Mouse (Mus musculus) midbrain, embryonic 13.5 days (tissue): ENCODE data around the gene Dpp6. TPM values are rescaled to one million over a fixed set of nuclear protein-coding genes. Genes with fewer than 3 reads are reported as not detected.

ENCODE experiments used
- ATAC-seq: fragments of 200-750 bp; cut with Nextera tagmentation; 2 replicates; pipeline ENCODE4 v1.8.0; 2017; ENCODE audit warnings: mild to moderate bottlenecking, moderate TSS enrichment, moderate library complexity
- H3K27ac ChIP-seq: fragments of 300-500 bp; sonication (generic); 2 replicates; pipeline ENCODE4 v1.5.1; 2015; ENCODE audit warnings: inconsistent platforms, mild to moderate bottlenecking, moderate library complexity
- H3K27me3 ChIP-seq: fragments of 300-500 bp; sonication (generic); 2 replicates; pipeline ENCODE4 v1.6.1; 2015; ENCODE audit warnings: mild to moderate bottlenecking, inconsistent platforms
- H3K36me3 ChIP-seq: fragments of 300-500 bp; sonication (generic); 2 replicates; pipeline ENCODE4 v1.6.1; 2015; ENCODE audit warnings: mild to moderate bottlenecking, inconsistent platforms
- H3K4me1 ChIP-seq: fragments of 300-500 bp; sonication (generic); replicated peaks from 2 replicates; pipeline ENCODE4 v1.6.1; 2015; ENCODE audit warnings: inconsistent platforms
- H3K4me2 ChIP-seq: fragments of 300-500 bp; sonication (generic); replicated peaks from 2 replicates; pipeline ENCODE4 v1.6.1; 2015; ENCODE audit warnings: moderate library complexity, mild to moderate bottlenecking, inconsistent platforms
- H3K4me3 ChIP-seq: fragments of 300-500 bp; sonication (generic); replicated peaks from 2 replicates; pipeline ENCODE4 v1.5.1; 2015; ENCODE audit warnings: mild to moderate bottlenecking, inconsistent platforms
- H3K9ac ChIP-seq: fragments of 300-500 bp; sonication (generic); replicated peaks from 2 replicates; pipeline ENCODE4 v1.6.1; 2015; ENCODE audit warnings: mild to moderate bottlenecking, inconsistent platforms
- H3K9me3 ChIP-seq: fragments of 300-500 bp; sonication (generic); 2 replicates; pipeline ENCODE4 v1.6.1; 2016; ENCODE audit warnings: mild to moderate bottlenecking, inconsistent platforms
- WGBS: fragments of 180-500 bp; shearing (Covaris S2); methylation state at CpG from one replicate; pipeline ENCODE4 v1.1.7; 2015; 5-methylcytosine and 5-hydroxymethylcytosine counted together
- polyA plus RNA-seq: library from polyadenylated mRNA; unstranded; fragments of >200 nt; fragmentation: Nextera tagmentation; extraction: Ambion mirVana; gene quantifications from 2 replicates; pipeline ENCODE4 v1.2.1, GENCODE M21; 2015

Gene Dpp6
- polyA plus RNA-seq, 1 experiment from 2014 or later = 46.4 TPM

DNA sequence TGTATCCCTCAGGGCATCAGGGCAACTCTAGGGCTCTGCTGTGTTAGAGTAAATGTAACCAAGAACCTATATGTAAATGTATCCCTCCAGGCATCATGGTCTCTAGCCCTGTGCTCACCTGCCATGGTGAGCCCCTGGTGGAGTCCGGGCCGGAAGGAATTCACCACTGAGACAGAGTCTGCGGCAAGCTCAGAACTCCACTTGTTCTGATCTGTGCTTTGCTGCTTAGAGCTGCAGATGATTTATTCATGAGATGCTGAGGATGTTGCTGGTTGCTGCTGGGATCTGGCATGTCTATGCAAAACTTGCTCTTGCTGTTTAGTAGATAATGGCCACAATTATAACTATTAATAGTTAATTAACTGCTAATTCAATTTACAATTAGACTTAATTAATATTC, 425.1 kb downstream of the Dpp6 start:
- no peak overlapping the region for H3K9ac ChIP-seq
- ATAC-seq = peak; percentile 79
- H3K4me2 ChIP-seq = no peak overlapping the region
- WGBS = 46% methylated on average over 3 of the region's 3 CpGs
- H3K36me3 ChIP-seq = no peaks in the 10 kb centered on the region
- H3K9me3 ChIP-seq = no peaks in the 10 kb centered on the region
- no peaks in the 10 kb centered on the region for H3K27me3 ChIP-seq
- peaks cover 17% of the 10 kb centered on the region for H3K4me1 ChIP-seq
- no peak overlapping the region for H3K4me3 ChIP-seq
- no peak overlapping the region for H3K27ac ChIP-seq

DNA sequence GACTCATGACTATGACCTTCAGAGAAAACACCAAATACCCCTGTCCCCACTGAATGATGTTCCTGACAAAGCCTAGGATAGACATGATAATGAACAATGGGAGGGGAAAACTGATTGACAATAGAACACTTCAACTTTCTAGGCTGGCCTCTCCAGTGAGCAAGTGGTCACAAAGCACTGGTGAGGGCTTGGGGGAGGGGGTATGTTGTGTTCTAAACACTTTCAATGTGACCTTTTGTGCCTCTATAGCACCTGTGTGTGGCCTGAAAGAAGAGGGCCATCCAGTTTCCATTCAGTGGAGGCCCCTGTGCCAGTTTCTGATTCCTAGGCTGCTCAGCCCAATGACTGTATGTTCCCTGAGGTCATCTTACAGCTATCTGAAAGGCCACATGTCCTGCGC, 426.2 kb downstream of the Dpp6 start:
- H3K27ac ChIP-seq = no peak overlapping the region
- 97% methylated on average over 1 of the region's 1 CpGs for WGBS
- no peak overlapping the region for H3K4me2 ChIP-seq
- no peak overlapping the region for H3K4me3 ChIP-seq
- H3K36me3 ChIP-seq = no peaks in the 10 kb centered on the region
- H3K9me3 ChIP-seq = no peaks in the 10 kb centered on the region
- H3K4me1 ChIP-seq = peaks cover 17% of the 10 kb centered on the region
- H3K9ac ChIP-seq = no peak overlapping the region
- no peaks in the 10 kb centered on the region for H3K27me3 ChIP-seq
- ATAC-seq = no peak

DNA sequence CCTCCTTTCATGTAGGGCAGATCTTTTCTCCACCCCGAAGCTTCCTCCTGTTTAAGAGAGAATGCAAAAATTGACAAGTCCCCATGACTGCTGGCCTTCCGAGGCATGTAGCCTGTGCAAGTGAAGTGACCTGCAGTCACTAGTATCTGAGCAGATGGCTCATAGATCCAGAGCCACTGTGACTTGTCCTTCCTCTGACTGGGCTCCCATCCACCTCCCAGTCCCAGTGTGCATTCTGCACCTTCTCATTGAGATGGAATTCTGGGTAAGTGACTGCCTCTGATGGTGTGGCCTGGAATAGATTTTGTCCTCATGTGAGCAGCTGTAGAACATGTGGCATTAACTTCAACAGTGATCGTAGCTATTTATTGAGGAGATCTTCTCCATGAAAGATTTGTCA, 430.8 kb downstream of the Dpp6 start:
- H3K4me3 ChIP-seq = no peak overlapping the region
- H3K4me1 ChIP-seq = 0 out of 2 replicates have a peak, but pooled peaks cover 7% of the 10 kb centered on the region
- H3K9ac ChIP-seq = no peak overlapping the region
- no peak for ATAC-seq
- no peaks in the 10 kb centered on the region for H3K36me3 ChIP-seq
- no peaks in the 10 kb centered on the region for H3K9me3 ChIP-seq
- no peaks in the 10 kb centered on the region for H3K27me3 ChIP-seq
- WGBS = 94% methylated on average over 3 of the region's 3 CpGs
- H3K27ac ChIP-seq = no peak overlapping the region
- H3K4me2 ChIP-seq = no peak overlapping the region

DNA sequence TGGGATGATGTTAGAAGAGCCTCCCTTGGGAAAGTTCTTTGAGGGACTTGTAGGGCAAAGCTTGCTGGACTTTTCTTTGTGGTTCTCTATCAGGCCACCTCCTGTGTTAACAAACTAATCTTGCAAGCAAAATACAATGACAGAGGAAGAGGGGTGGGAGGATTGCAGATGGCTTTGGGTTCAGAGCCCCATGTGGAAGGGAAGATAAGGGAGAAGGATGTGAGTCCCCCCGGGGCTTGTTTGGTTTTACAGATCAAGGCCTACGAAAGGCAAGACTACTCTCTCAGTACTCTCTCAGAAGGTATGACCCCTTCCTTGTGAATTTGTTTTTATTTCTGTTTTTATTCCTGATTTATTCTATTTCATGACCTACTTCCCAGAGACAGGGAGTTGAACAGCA, 431.7 kb downstream of the Dpp6 start:
- no peaks in the 10 kb centered on the region for H3K27me3 ChIP-seq
- 0 out of 2 replicates have a peak, but pooled peaks cover 2% of the 10 kb centered on the region for H3K4me1 ChIP-seq
- H3K9ac ChIP-seq = no peak overlapping the region
- ATAC-seq = no peak
- no peak overlapping the region for H3K27ac ChIP-seq
- no peaks in the 10 kb centered on the region for H3K9me3 ChIP-seq
- 83% methylated on average over 2 of the region's 2 CpGs for WGBS
- no peak overlapping the region for H3K4me2 ChIP-seq
- no peaks in the 10 kb centered on the region for H3K36me3 ChIP-seq
- no peak overlapping the region for H3K4me3 ChIP-seq

DNA sequence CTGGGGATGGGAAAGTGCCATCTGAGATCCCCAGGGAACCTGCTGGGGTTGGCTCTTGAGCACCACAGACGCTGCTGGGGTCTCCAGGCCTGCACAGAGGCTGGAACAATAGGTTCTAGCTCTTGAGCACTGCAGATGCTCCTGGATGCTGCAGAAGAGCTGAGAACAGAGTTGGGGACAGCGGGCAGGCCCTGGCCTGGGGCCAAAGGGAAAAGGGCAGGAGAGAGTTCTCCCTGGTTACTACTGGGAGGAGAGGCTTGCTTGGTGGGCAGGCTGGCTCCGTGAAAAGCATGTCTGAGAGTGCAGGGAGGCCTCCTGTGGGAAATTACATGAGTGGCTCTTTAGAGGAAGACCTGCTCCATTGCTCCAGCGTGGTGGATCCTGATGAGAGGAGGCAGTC, 432.9 kb downstream of the Dpp6 start:
- ATAC-seq = no peak
- 64% methylated on average over 4 of the region's 4 CpGs for WGBS

DNA sequence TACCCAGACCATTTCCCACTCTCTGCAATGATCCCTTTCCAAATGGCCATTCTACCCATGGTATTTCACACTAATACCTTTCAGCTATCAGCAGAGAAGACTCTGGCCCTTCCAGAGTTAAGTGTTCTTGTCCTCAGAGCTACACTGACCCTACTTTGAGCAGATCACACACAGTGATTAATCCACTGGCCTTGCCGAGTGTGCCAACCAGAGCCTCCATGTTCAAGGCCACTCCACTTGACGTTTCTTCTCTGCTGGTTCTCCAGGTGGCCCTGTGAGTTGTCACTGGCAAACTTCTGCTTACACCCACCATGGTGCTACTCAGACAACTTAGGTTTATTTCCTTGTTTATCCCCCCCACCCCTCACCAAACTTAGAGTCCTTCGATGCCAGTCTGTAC, 433.9 kb downstream of the Dpp6 start:
- 91% methylated on average over 3 of the region's 3 CpGs for WGBS
- H3K4me1 ChIP-seq = no peaks in the 10 kb centered on the region
- no peak overlapping the region for H3K27ac ChIP-seq
- H3K9ac ChIP-seq = no peak overlapping the region
- no peaks in the 10 kb centered on the region for H3K9me3 ChIP-seq
- no peak overlapping the region for H3K4me3 ChIP-seq
- no peaks in the 10 kb centered on the region for H3K36me3 ChIP-seq
- ATAC-seq = no peak
- no peaks in the 10 kb centered on the region for H3K27me3 ChIP-seq
- no peak overlapping the region for H3K4me2 ChIP-seq

More for the DNA sequence above, 432.9 kb downstream of the Dpp6 start:
- Histone ChIP-seq H3K4me1 (no peaks in the 10 kb centered on the region), H3K4me3 (no peak overlapping the region), H3K27ac (no peak overlapping the region), H3K27me3 (no peaks in the 10 kb centered on the region), H3K36me3 (no peaks in the 10 kb centered on the region), H3K9ac (no peak overlapping the region), H3K4me2 (no peak overlapping the region), H3K9me3 (no peaks in the 10 kb centered on the region)

DNA sequence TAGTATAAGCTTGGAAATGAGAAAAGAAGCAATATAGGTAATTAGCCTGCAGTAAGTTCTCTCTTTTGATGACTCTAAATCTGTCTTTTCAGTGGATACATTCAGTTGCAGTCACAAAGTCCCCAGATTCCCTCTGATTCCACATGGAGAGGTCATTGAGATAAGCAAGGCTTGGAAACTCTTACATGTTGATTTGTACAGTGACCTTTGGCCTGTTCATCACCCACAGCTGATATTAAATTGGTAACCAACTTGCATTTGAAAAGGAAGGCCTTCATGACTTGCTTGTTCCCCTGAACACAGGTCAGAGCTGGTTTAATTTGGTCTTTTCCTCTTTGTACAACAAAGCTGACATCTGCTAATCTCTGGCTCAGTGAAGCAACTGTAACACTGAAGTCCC, 434.4 kb downstream of the Dpp6 start:
- H3K27ac ChIP-seq = no peak overlapping the region
- no peaks in the 10 kb centered on the region for H3K4me1 ChIP-seq
- H3K9ac ChIP-seq = no peak overlapping the region
- H3K27me3 ChIP-seq = no peaks in the 10 kb centered on the region
- H3K9me3 ChIP-seq = no peaks in the 10 kb centered on the region
- H3K36me3 ChIP-seq = no peaks in the 10 kb centered on the region
- ATAC-seq = no peak
- no peak overlapping the region for H3K4me2 ChIP-seq
- no peak overlapping the region for H3K4me3 ChIP-seq

DNA sequence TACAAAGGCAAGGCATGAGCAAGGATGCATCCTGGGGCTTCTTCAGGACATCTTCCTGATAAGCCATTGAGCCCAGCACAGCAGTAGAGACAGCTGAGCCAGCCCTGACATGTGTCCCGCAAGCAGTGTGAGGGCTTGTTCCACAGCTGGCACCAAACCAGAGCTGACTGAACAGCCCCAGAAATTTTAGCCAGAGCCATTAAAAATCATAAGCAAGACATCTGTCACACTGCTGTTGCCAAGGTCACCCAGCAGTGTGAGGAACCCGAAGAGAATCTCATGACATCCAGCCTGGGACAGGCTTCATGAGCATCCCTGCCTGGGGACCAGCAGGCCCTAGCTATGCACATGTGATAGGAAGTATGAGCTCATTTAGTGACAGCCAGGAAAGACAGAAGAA, 438.2 kb downstream of the Dpp6 start:
- Histone ChIP-seq H3K36me3 (no peaks in the 10 kb centered on the region), H3K27me3 (no peaks in the 10 kb centered on the region), H3K9me3 (no peaks in the 10 kb centered on the region), H3K9ac (no peak overlapping the region), H3K4me1 (no peaks in the 10 kb centered on the region), H3K4me3 (no peak overlapping the region), H3K27ac (no peak overlapping the region), H3K4me2 (no peak overlapping the region)
- 89% methylated on average over 2 of the region's 2 CpGs for WGBS
- ATAC-seq = no peak

DNA sequence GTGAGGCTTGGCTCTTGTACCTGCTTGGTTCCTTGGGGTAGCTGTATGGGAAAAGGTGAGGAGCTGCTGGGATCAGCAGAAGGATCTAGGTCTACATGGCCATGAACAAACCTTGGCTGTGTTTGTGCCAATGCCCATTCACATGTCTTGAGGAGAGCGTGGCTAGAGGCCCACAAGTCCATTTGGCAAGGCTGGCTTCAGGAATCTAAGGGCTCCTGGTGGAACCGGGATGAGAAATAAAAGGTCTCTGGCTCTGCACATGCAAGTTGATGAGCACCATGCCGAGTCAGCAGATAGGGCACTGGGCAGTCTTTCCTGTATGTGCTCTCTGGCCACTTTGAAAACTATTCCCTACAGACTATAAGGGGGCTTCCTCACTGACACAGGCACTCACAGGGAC, 441.6 kb downstream of the Dpp6 start:
- Histone ChIP-seq H3K27ac (no peak overlapping the region), H3K9ac (no peak overlapping the region), H3K4me2 (no peak overlapping the region), H3K36me3 (no peaks in the 10 kb centered on the region), H3K4me1 (peaks cover 21% of the 10 kb centered on the region), H3K27me3 (no peaks in the 10 kb centered on the region), H3K9me3 (no peaks in the 10 kb centered on the region), H3K4me3 (no peak overlapping the region)
- WGBS = 90% methylated on average over 3 of the region's 3 CpGs
- no peak for ATAC-seq

DNA sequence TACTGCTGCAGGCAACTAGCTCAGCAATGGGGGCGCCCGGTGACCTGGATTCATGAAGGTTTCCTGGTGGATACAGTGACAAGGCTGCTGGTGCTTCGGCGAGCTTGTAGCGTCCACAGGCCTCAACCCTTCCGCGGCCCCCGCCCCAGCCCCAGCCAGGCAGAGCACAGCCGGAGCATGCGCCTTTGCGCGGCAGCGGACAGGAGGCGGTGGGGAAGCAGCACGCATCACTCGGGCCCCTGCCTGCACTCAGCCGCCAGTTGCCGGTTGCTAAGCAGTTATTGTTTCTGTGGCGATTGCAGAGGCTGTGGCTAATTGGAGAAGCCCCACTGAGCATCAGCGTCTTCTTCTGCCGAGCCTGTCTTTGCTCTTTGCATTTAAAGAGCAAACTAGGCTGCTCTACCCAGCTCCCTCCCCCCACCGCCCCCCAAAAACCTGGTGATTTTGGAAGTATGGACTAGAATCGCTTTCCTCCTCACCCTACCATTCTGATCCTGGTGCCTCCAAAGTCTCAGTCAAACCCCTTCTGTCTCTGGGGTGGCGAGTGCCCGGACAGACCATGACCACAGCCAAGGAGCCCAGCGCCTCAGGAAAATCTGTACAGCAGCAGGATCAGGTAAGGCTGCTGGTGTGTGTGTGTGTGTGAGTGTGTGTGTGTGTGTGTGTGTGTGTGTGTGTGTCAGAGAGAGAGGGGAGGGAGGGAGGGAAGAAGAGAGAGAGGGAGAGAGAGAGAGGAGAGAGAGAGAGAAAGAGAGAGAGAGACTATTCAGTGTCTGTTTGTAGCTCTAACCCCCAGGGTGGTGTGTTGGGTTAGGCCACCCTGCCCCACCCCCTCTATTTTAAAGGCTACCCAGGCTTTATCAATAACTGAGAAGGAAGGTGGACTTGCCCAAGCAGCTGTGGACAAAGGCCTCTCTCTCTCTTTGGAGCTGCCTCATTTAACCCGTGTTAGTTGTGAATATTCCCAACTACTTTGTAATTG, 445.0 kb downstream of the Dpp6 start:
- Histone ChIP-seq H3K36me3 (no peaks in the 10 kb centered on the region), H3K4me2 (peak overlapping the region; percentile 65), H3K9me3 (no peaks in the 10 kb centered on the region), H3K4me3 (peak overlapping the region; percentile 49), H3K27me3 (no peaks in the 10 kb centered on the region), H3K9ac (peak overlapping the region; percentile 78), H3K27ac (peak overlapping the region; percentile 90), H3K4me1 (peaks cover 42% of the 10 kb centered on the region)
- ATAC-seq = peak; percentile 97
- 3% methylated on average over 27 of the region's 27 CpGs for WGBS

DNA sequence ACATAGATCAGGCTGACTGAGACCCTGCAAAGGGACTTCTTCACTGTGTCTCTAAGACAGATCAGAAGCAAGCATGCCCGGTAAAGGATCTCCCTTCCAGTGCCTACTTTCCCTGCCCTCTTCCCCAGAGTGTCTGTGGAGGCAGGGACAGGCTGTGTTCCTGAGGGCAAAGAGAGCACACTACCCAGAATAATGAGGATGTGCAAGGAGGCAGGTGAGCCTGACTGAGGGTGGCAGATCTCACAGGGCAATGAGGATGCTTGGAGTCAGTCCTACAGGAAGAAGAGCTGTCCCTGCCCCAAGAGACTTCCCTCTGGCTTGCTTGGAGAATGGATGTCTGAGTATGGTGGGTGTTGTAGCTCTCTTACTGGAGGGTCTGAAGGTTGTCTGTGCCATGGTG, 445.7 kb downstream of the Dpp6 start:
- peak overlapping the region; percentile 65 for H3K4me2 ChIP-seq
- H3K4me1 ChIP-seq = peaks cover 42% of the 10 kb centered on the region
- H3K36me3 ChIP-seq = no peaks in the 10 kb centered on the region
- peak overlapping the region; percentile 90 for H3K27ac ChIP-seq
- ATAC-seq = 0 out of 2 replicates have a peak, but pooled peaks have one; percentile 10
- H3K9me3 ChIP-seq = no peaks in the 10 kb centered on the region
- H3K9ac ChIP-seq = peak overlapping the region; percentile 78
- 30% methylated on average over 1 of the region's 1 CpGs for WGBS
- H3K27me3 ChIP-seq = no peaks in the 10 kb centered on the region
- H3K4me3 ChIP-seq = peak overlapping the region; percentile 49

DNA sequence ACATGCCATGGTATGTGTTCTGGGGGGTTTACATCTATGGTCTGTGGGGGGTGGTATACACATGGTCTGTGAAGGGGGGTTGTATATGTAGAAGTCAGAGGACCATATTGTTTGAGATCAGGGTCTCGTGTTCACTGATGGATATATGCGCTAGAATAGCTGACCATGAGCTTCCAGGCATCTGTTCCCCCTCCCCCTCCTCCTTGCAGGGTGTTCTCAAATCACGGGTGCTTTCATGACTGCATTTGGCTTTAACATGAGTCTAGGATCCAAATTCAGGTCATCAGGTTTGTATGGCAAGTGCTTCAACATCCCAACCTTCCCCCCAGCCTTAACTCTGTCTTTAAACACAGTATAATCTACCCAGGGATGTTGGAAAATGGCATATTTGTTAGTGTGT, 448.3 kb downstream of the Dpp6 start:
- WGBS = 82% methylated on average over 3 of the region's 3 CpGs
- Histone ChIP-seq H3K9me3 (no peaks in the 10 kb centered on the region), H3K36me3 (no peaks in the 10 kb centered on the region), H3K4me2 (peak overlapping the region; percentile 65), H3K27ac (no peak overlapping the region), H3K27me3 (no peaks in the 10 kb centered on the region), H3K9ac (no peak overlapping the region), H3K4me1 (peaks cover 42% of the 10 kb centered on the region), H3K4me3 (no peak overlapping the region)
- ATAC-seq = no peak
